ENCODE assay signal across 35 mouse cellular contexts in genomic region chr4:123363555-123363954, GRCm38 (mm10). TPM values are rescaled to one million over a fixed set of nuclear protein-coding genes. Genes with fewer than 3 reads are reported as not detected.
"Had no signal": no experiment of that assay in that cellular context is flagged by ENCODE, and none has a peak within 500 bp of the region (broad histone marks: within the 10 kb centered on the region; RNA-seq: fewer than 3 reads in every experiment).

No protein-coding gene starts in this region.

- DNase-seq: cerebellum, adult 9-10 months; cerebellum, adult 9-11 months; cerebellum, postnatal 10 days; cerebellum, postnatal 14 days; cerebellum, postnatal 25 days; cerebellum, postnatal 36 days; embryo, embryonic 11 days; forebrain, postnatal 0 days; gastrocnemius, adult 2 months; gastrocnemius, postnatal 10 days; gastrocnemius, postnatal 14 days; gastrocnemius, postnatal 25 days; gastrocnemius, postnatal 36 days; heart, adult 18-20 months; heart, adult 2 months had no signal

- H3K27ac ChIP-seq: embryonic facial prominence, embryonic 10.5 days; embryonic facial prominence, embryonic 12.5 days; embryonic facial prominence, embryonic 13.5 days; embryonic facial prominence, embryonic 15.5 days; forebrain, embryonic 10.5 days; forebrain, embryonic 12.5 days; forebrain, embryonic 13.5 days; forebrain, embryonic 15.5 days; gastrocnemius, adult 2 months; heart, adult 2 months; heart, embryonic 10.5 days had no signal

- H3K27me3 ChIP-seq: embryonic facial prominence, embryonic 12.5 days; embryonic facial prominence, embryonic 13.5 days; embryonic facial prominence, embryonic 15.5 days; forebrain, embryonic 12.5 days; forebrain, embryonic 13.5 days; forebrain, embryonic 15.5 days had no signal

- H3K4me3 ChIP-seq: embryonic facial prominence, embryonic 10.5 days; embryonic facial prominence, embryonic 12.5 days; embryonic facial prominence, embryonic 13.5 days; embryonic facial prominence, embryonic 15.5 days; erythroblast, embryonic 14.5 days; forebrain, embryonic 10.5 days; forebrain, embryonic 12.5 days; forebrain, embryonic 13.5 days; forebrain, embryonic 15.5 days; gastrocnemius, adult 2 months; heart, adult 2 months; heart, embryonic 10.5 days had no signal

- H3K9ac ChIP-seq: embryonic facial prominence, embryonic 12.5 days; embryonic facial prominence, embryonic 13.5 days; embryonic facial prominence, embryonic 15.5 days; forebrain, embryonic 12.5 days; forebrain, embryonic 13.5 days; forebrain, embryonic 15.5 days; forebrain, postnatal 0 days had no signal

- H3K9me3 ChIP-seq: embryonic facial prominence, embryonic 10.5 days; embryonic facial prominence, embryonic 12.5 days; embryonic facial prominence, embryonic 13.5 days; embryonic facial prominence, embryonic 15.5 days; forebrain, embryonic 10.5 days; forebrain, embryonic 12.5 days; forebrain, embryonic 13.5 days; forebrain, embryonic 15.5 days; heart, embryonic 10.5 days had no signal

- H3K4me1 ChIP-seq: embryonic facial prominence, embryonic 10.5 days; embryonic facial prominence, embryonic 12.5 days; embryonic facial prominence, embryonic 13.5 days; embryonic facial prominence, embryonic 15.5 days; forebrain, embryonic 10.5 days; forebrain, embryonic 12.5 days; forebrain, embryonic 13.5 days; forebrain, embryonic 15.5 days; heart, embryonic 10.5 days had no signal

- H3K4me2 ChIP-seq: embryonic facial prominence, embryonic 12.5 days; embryonic facial prominence, embryonic 13.5 days; embryonic facial prominence, embryonic 15.5 days; forebrain, embryonic 12.5 days; forebrain, embryonic 13.5 days; forebrain, embryonic 15.5 days had no signal

RNA-seq across cellular contexts. Expression of gene Bmp8a, which starts 20.5 kb away (rescaled TPM):
- total RNA-seq: common myeloid progenitor, adult 5-6 weeks; gastrocnemius, postnatal 4 days; granulocyte monocyte progenitor cell, adult 5-6 weeks; heart, adult 18-20 months; heart, adult 2 months; heart, adult 8-10 months had no signal
- polyA plus RNA-seq: embryonic facial prominence, embryonic 10.5 days; erythroblast, embryonic 14.5 days; forebrain, embryonic 12.5 days; forebrain, embryonic 13.5 days; forebrain, embryonic 14.5 days; heart, adult 2 months had no signal

RNA-seq across cellular contexts. Expression of gene Oxct2a, which starts 40.1 kb away (rescaled TPM):
- total RNA-seq: common myeloid progenitor, adult 5-6 weeks; gastrocnemius, postnatal 4 days; granulocyte monocyte progenitor cell, adult 5-6 weeks; heart, adult 18-20 months; heart, adult 2 months; heart, adult 8-10 months had no signal
- polyA plus RNA-seq: embryonic facial prominence, embryonic 10.5 days; embryonic facial prominence, embryonic 11.5 days; embryonic facial prominence, embryonic 12.5 days; embryonic facial prominence, embryonic 13.5 days; embryonic facial prominence, embryonic 14.5 days; erythroblast, embryonic 14.5 days; forebrain, embryonic 10.5 days; forebrain, embryonic 11.5 days; forebrain, embryonic 12.5 days; forebrain, embryonic 13.5 days; forebrain, embryonic 14.5 days; forebrain, embryonic 15.5 days; forebrain, embryonic 16.5 days; frontal cortex, adult 2 months; heart, embryonic 10.5 days had no signal
